Mouse (Mus musculus): ENCODE results near the gene Tmem200b. TPM values are rescaled to one million over a fixed set of nuclear protein-coding genes. Genes with fewer than 3 reads are reported as not detected.

Tmem200b gene
- total RNA-seq, 2 experiments from 2014 or later, result not detected

DNA sequence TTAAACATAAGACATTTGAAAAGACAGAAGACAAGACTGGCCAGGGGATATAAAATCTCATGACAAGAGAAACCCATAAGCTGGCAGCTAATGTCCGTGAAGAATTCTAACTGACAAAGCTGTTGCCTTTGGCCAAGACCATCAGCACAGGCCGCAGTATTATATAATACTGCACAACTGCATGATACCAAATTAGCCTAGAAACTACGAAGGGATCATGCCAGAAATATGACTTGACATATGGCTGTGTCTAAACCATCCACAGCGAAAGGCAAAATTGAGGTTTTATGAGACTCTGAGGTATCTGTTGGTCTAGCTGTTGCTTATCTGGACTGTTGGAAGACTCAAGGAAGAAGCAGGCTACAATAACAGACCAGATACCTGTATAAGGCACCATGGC, 19.3 kb downstream of the Tmem200b start:
- no peak for ATAC-seq (replicated peaks; ENCODE audit: poor library complexity, severe bottlenecking)

DNA sequence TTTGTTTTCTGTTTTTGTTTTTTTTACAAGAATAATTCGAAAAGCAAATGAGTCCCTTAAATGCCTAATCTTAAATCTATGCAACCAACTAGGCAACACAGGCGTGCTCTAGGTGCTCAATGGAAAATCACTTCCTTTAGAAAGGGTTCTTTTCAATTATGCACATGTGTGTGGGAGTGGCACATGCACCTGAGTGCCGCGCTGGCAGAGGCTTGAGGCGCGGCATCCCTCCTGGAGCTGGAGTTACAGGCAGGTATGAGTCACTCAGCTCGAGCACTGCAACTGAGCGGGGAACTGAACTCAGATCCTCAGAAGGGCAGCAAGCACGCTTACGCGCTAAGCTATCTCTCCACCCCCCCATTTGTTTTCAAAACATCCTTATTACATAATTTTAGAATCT, 26.3 kb downstream of the Tmem200b start:
- no peak for ATAC-seq (replicated peaks; ENCODE audit: poor library complexity, severe bottlenecking)

DNA sequence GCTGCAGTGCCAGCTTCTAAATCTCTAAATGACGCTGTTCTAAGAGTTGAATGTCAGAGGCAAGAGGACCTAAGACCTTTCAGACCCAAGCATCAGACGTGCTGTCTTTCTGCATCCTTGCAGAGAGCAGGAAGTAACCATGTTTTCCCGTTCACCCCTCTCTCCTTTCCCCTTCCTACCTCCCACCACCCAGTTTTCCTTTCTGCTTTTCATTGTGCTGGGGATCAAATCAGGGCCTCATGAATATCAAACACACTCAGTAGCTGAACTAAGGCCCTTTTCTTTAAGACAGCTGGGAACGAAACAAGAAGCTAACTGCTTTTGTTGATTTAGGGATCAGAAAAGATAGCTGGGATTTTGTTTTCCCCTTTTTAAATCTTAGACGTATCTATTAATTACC, 28.3 kb downstream of the Tmem200b start:
- ATAC-seq (replicated peaks; ENCODE audit: poor library complexity, severe bottlenecking), result no peak

DNA sequence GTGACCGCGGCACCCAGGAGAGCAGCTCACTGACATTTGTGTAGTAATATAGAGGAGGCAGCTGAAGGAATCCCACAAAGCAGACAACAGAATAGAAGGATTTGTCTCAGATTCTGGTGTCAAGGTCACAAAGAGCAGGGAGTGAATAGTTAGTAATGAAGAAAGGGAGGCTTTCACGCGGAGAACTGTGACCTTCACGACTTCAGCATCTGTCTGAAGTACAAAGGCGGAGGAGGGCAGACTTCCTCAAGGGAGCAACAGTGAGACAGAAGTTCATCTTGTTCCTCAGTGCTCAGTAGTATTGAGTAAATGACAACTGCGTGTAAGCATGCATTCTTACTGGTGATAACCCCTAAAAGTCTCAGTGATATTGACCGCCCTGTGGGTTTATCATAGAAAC, 29.1 kb downstream of the Tmem200b start:
- ATAC-seq (replicated peaks; ENCODE audit: poor library complexity, severe bottlenecking), result no peak

DNA sequence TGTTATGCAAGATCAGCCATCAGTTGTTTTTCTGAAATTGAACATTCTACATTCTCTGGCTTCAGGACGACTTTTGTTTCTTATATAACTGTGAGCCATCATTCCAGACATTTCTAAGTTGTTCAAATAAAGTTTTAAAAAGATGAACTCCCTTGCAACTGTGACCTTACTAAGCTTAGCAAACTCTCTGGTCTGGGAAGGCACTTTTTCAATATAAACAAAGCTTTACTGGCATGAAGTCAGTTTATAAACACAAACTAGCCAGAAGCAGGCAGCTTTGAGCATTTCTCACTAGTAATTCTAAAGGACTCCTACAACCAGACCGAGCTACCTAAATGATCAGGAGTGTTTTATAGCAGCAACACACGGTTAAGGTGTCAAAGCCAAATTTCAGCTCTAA, 35.6 kb downstream of the Tmem200b start:
- ATAC-seq (replicated peaks; ENCODE audit: poor library complexity, severe bottlenecking), result no peak

DNA sequence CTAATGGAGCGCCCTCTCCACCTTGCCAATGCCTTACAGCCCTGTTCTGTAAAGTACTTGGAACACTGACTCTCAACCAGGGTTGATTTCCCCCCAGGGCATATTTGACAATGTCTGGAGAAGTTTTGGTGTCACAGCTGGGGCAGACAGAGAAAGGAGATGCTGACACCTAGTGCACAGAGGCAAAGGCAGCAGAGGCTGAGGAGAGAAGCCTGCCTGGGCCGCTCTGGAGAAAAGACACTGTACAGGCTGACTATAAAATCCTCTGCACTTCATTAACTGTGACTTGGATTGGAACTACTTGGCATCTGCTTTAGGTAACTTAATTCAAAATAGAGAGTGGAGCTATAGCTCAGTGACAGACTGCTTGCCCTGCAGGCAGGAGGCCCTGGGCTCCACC, 47.3 kb downstream of the Tmem200b start:
- no peak for ATAC-seq (replicated peaks; ENCODE audit: poor library complexity, severe bottlenecking)

DNA sequence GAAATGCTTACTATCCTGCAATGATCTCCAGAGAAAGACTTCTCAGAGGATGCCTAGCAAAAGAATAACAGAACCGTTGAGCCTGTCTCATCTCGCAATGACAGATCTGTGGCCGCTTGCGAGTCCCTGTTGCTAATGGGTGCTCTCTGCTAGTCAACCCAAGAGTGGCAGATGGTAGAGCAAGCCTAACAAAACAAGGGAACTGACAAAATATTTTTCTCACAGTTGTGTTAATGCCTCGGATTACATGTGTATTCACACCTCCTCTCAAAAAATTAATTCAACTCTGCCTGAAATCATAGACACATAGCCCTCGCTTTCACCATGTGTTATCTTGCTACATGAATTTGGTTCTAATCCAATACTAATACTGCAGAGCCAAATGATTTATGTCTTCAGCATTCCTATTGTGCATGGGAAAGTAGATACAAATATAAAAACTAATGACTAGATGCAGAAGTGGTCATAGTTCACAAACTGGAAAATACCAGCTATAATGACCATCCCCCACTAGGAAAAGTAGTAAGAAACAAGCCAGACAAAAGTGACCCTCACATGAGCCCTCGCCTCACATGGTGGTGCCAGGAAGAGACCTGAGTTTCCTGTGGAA, 48.8 kb downstream of the Tmem200b start:
- ATAC-seq (replicated peaks; ENCODE audit: poor library complexity, severe bottlenecking), result no peak

Other genes starting within 250 kb of the Tmem200b start
- 7.7 and 13.9 TPM in 2 replicates for gene Ptpru, start 83.5 kb upstream of the Tmem200b start, total RNA-seq (2014; fragmentation: Nextera tagmentation)
- gene Ptpru, start 83.5 kb upstream of the Tmem200b start, total RNA-seq (2017), result 4.1 and 4.2 TPM in 2 replicates
- 40.0 and 68.6 TPM in 2 replicates for gene Mecr, start 78.3 kb upstream of the Tmem200b start, total RNA-seq (2014; fragmentation: Nextera tagmentation)
- 28.4 and 36.2 TPM in 2 replicates for gene Mecr, start 78.3 kb upstream of the Tmem200b start, total RNA-seq (2017)
- gene Srsf4, start 48.2 kb upstream of the Tmem200b start, total RNA-seq (2014; fragmentation: Nextera tagmentation), result 62.0 and 78.5 TPM in 2 replicates
- gene Srsf4, start 48.2 kb upstream of the Tmem200b start, total RNA-seq (2017), result 66.8 and 72.4 TPM in 2 replicates
- not detected in 2 replicates for gene Gm10300, start 152.9 kb downstream of the Tmem200b start, total RNA-seq (2014; fragmentation: Nextera tagmentation)
- 0.30 and 0.31 TPM in 2 replicates for gene Gm10300, start 152.9 kb downstream of the Tmem200b start, total RNA-seq (2017)
- gene Epb41, start 153.6 kb downstream of the Tmem200b start, total RNA-seq (2014; fragmentation: Nextera tagmentation), result 66.9 and 75.3 TPM in 2 replicates
- gene Epb41, start 153.6 kb downstream of the Tmem200b start, total RNA-seq (2017), result 51.4 and 53.0 TPM in 2 replicates
- not detected in 2 replicates for gene Oprd1, start 222.7 kb downstream of the Tmem200b start, total RNA-seq (2014; fragmentation: Nextera tagmentation)
- not detected in 2 replicates for gene Oprd1, start 222.7 kb downstream of the Tmem200b start, total RNA-seq (2017)